Mouse (Mus musculus) spleen, adult 2 months (tissue): ENCODE results near the gene Plekhm1. TPM values are rescaled to one million over a fixed set of nuclear protein-coding genes. Genes with fewer than 3 reads are reported as not detected.

Experiments used
- DNase-seq, 2 experiments: peaks; one replicate each; pipeline versions ENCODE4 v3.0.0 to v3.0.0-alpha.2; 2012 to 2021; ENCODE audit warnings: low spot score in 2 of 2, low read depth in 1 of 2
- H3K27ac ChIP-seq: fragments of 200-500 bp; 2 replicates; pipeline ENCODE4 v1.5.1; 2012; ENCODE audit warnings: low read length, inconsistent platforms; ENCODE audit not compliant: insufficient read depth
- H3K27me3 ChIP-seq: fragments of 200-500 bp; 2 replicates; pipeline ENCODE4 v1.6.1; 2012; ENCODE audit warnings: mild to moderate bottlenecking, moderate library complexity, low read length, inconsistent platforms; ENCODE audit not compliant: control insufficient read depth, insufficient read depth
- H3K36me3 ChIP-seq: fragments of 200-500 bp; 2 replicates; pipeline ENCODE4 v1.6.1; 2012; ENCODE audit warnings: mild to moderate bottlenecking, low read length, inconsistent platforms; ENCODE audit not compliant: control insufficient read depth, insufficient read depth
- H3K4me1 ChIP-seq: fragments of 200-500 bp; 2 replicates; pipeline ENCODE4 v1.6.1; 2011; ENCODE audit warnings: inconsistent platforms; ENCODE audit not compliant: control insufficient read depth, insufficient read depth, insufficient read length
- H3K4me3 ChIP-seq: fragments of 200-500 bp; 2 replicates; pipeline ENCODE4 v1.5.1; 2011; ENCODE audit warnings: mild to moderate bottlenecking, inconsistent platforms; ENCODE audit not compliant: insufficient read depth, insufficient read length; ENCODE audit errors: extremely low read depth
- CTCF ChIP-seq: fragments of 200-500 bp; IDR thresholded peaks from 2 replicates; pipeline ENCODE4 v1.5.1; 2011; ENCODE audit warnings: mild to moderate bottlenecking, inconsistent platforms; ENCODE audit not compliant: insufficient read depth, insufficient read length, insufficient replicate concordance; ENCODE audit errors: extremely low read depth
- POLR2A ChIP-seq: fragments of 200-500 bp; IDR thresholded peaks from 2 replicates; pipeline ENCODE4 v1.6.1; 2011; ENCODE audit warnings: low read depth, low read length, inconsistent platforms
- WGBS: fragments of 180-500 bp; shearing (Covaris S2); methylation state at CpG from one replicate; pipeline ENCODE4 v1.1.7; 2018; 5-methylcytosine and 5-hydroxymethylcytosine counted together
- polyA plus RNA-seq: library from polyadenylated mRNA; depleted of rRNA; stranded (reverse); fragments of >200 nt; gene quantifications from 2 replicates; pipeline ENCODE4 v1.2.3, GENCODE M21; 2012

Gene Plekhm1
- polyA plus RNA-seq, 1 experiment, result 26.8 TPM

DNA sequence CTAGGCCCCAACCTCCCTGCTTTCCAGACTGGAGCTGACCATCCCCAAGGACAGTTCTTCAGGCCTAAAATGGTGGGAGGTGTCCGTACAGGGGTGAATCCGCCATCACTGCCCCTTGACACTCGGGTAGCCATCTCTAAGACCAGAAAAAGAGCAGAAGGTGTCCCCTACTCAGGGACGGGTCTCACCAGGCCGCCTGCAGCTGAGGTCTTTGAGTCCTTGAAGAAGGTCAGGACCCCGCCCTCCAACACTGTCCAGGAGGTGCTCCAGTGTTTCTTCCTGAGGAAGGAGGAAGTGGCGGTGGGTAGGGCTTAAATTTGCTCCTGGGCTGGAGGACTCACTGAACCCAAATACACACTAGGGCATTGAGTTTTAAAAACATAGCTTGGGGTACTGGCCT, 74.4 kb downstream of the Plekhm1 start:
- 86% methylated on average over 7 of the region's 7 CpGs for WGBS
- H3K27ac ChIP-seq, result no peak overlapping the region
- TF ChIP-seq CTCF, result no peak
- TF ChIP-seq POLR2A, result no peak
- no peak for DNase-seq
- H3K4me1 ChIP-seq, result peaks cover 10% of the 10 kb centered on the region; the same call in 1 of the 2 replicates
- no peaks in the 10 kb centered on the region for H3K27me3 ChIP-seq
- H3K36me3 ChIP-seq, result peaks cover 46% of the 10 kb centered on the region
- no peak overlapping the region for H3K4me3 ChIP-seq

DNA sequence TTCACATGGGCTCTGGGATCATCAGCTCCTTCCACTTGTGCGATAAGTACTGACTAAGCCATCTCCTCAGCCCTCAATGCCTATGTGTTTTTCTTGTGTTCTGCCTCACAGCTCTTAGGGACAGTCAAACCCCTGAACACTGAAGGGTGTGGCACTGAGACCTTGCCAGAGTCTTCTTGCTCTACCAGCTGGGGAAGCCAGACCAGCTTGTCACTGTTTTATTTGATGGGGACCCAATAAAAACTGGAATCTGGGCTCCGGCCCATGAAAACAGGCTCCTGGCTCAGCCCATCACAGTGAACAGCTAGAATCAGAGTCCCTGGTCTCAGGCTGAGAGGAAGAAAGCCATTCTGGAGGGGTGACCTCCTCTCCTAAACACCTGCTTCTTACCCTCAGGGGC, 75.3 kb downstream of the Plekhm1 start:
- 94% methylated on average over 2 of the region's 2 CpGs for WGBS
- TF ChIP-seq CTCF (no peak), POLR2A (no peak)

DNA sequence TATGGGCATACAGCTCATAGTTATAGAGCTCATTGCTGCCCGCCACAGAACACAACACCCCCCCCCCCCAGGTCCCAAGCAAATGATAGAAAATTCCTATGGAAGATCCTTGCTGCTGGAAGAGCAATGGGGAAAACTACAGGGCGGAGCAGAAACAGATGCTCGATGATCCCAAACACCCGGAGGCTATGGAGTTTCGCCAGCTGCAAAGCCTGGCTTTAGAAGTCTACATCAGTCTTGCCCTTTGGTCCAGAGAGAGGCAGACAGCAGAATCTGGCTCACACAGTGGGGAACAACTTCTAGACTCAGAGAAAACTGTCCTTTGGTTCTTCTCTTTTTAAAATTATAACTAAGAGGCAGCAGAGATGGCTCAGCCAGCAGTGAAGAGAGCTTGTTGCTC, 76.9 kb downstream of the Plekhm1 start:
- no peak overlapping the region for H3K27ac ChIP-seq
- TF ChIP-seq POLR2A (no peak), CTCF (no peak)
- WGBS, result 94% methylated on average over 5 of the region's 5 CpGs
- no peaks in the 10 kb centered on the region for H3K27me3 ChIP-seq
- peaks cover 61% of the 10 kb centered on the region for H3K36me3 ChIP-seq
- no peaks in the 10 kb centered on the region; the same call in 1 of the 2 replicates for H3K4me1 ChIP-seq
- no peak for DNase-seq
- no peak overlapping the region for H3K4me3 ChIP-seq

More for the DNA sequence above, 75.3 kb downstream of the Plekhm1 start:
- H3K27me3 ChIP-seq, result no peaks in the 10 kb centered on the region
- H3K4me3 ChIP-seq, result no peak overlapping the region
- DNase-seq, result no peak
- no peak overlapping the region for H3K27ac ChIP-seq
- H3K36me3 ChIP-seq, result peaks cover 53% of the 10 kb centered on the region
- peaks cover 3% of the 10 kb centered on the region; the same call in 1 of the 2 replicates for H3K4me1 ChIP-seq

DNA sequence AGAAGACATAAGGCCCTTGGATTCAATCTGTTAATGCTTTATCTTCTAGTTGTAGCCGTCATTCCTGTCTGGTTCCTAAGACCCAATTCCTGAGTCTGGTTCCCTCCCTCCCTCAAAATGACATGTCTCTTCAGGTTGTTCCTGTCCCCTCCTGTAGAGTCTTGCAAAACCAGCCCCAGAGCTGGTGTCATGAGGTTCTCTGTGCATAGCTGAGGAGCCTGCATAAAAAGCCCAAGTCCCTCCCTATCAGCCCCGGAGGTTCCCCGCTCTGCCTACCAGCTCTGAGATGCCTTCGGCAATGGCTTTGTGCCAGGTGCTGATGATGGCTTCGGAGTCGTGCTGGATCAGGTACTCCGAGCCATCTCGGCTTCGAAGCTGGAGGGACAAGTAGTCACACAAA, 77.6 kb downstream of the Plekhm1 start:
- H3K27me3 ChIP-seq, result no peaks in the 10 kb centered on the region
- H3K36me3 ChIP-seq, result peaks cover 58% of the 10 kb centered on the region
- no peak overlapping the region for H3K4me3 ChIP-seq
- DNase-seq, result no peak
- H3K27ac ChIP-seq, result no peak overlapping the region
- TF ChIP-seq CTCF (no peak), POLR2A (no peak)
- no peaks in the 10 kb centered on the region; the same call in 1 of the 2 replicates for H3K4me1 ChIP-seq
- WGBS, result 93% methylated on average over 9 of the region's 9 CpGs

DNA sequence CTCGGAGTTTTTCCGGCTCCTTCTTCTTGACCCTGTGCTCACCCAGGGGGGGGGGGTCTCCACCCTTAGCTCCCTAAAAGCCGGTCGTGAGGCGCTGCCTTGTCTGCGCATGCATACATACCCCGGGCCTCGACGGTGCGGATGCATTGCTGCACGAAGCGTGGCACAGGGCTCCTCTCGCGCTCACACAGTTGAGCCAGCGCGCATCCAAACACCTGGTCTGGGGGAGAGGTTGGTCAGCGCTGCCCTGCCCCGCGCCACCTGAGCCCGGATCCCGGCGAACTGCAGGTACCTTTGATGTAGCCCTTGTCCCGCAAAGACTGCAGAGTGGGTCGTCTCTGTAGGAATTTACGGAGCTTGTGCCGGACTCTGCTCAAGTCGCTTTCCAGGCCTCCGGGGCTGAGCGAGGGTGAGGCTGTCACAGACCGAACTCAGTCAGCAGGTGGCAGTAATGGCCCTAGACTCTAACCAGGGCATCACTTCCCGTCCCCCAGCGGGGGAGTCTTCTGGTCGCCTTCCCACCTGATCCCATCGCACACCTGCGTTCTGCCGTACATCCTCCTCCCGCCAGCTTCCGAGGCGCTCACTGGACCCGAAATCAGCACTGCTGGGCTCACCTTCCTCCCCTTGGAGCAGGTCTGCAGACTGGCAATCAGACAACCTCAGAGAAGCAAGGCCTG, 78.6 kb downstream of the Plekhm1 start:
- DNase-seq, result peak in 1 of 2 experiments; percentile 12
- peaks cover 48% of the 10 kb centered on the region for H3K36me3 ChIP-seq

DNA sequence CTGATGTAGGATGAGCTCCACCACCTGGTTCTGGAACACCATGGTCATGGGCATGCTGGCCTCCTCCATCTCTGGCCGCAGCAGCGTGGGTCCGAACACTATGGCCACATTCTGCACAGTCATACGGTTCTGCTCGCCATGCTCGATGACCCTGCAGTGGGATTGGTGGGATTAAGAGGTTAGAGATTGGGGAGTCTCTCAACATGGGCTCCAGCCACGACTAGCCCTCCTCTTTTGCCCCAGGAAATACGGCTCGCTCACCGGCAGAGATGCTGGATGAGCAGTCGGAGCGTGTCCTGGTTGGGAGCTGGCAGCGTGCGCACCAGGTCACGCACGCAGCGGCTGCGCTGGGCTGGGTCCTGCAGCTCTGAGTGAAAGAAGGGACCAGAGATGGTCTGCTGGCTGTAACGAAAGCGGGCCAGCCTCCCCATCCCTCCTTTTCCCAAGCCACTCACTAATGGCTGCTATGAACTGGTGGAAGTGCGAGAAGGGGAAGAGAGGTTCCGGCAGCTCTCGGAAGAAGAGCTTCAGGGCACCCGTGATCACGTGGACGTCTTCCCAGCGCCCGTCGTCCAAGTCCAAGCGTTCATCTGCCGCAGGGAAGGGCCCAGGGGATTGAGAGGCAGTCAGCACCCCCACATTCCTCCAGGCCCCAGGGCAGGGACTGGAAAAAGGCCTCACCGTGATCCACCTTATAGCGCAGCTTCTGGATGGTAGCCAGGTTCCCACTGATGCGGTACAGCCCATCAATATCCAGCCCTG, 79.4 kb downstream of the Plekhm1 start:
- WGBS, result 86% methylated on average over 34 of the region's 34 CpGs
- H3K4me3 ChIP-seq, result no peak overlapping the region

More for the DNA sequence above, 78.6 kb downstream of the Plekhm1 start:
- TF ChIP-seq CTCF, result no peak
- TF ChIP-seq POLR2A, result no peak
- H3K27me3 ChIP-seq, result no peaks in the 10 kb centered on the region
- no peak overlapping the region for H3K27ac ChIP-seq
- WGBS, result 85% methylated on average over 40 of the region's 40 CpGs
- H3K4me3 ChIP-seq, result no peak overlapping the region
- no peaks in the 10 kb centered on the region; the same call in 1 of the 2 replicates for H3K4me1 ChIP-seq

More for the DNA sequence above, 79.4 kb downstream of the Plekhm1 start:
- H3K4me1 ChIP-seq, result no peaks in the 10 kb centered on the region; the same call in 1 of the 2 replicates
- H3K27ac ChIP-seq, result no peak overlapping the region
- H3K36me3 ChIP-seq, result peaks cover 45% of the 10 kb centered on the region
- H3K27me3 ChIP-seq, result no peaks in the 10 kb centered on the region
- DNase-seq, result no peak
- TF ChIP-seq CTCF, result no peak
- no peak for TF ChIP-seq POLR2A
